Mouse (Mus musculus) A20 (cell line): Measurements from ENCODE around the gene Gm773.
"Not testable (repeated sequence)": the region's sequence is repeated elsewhere in the genome, so short reads cannot be mapped to it uniquely, and the experiment has no call there.

Experiments
- DNase-seq: peaks from one replicate; pipeline ENCODE4 v3.0.0-alpha.2; 2011; ENCODE audit warnings: low read depth, low spot score

Gene Gm773

DNA sequence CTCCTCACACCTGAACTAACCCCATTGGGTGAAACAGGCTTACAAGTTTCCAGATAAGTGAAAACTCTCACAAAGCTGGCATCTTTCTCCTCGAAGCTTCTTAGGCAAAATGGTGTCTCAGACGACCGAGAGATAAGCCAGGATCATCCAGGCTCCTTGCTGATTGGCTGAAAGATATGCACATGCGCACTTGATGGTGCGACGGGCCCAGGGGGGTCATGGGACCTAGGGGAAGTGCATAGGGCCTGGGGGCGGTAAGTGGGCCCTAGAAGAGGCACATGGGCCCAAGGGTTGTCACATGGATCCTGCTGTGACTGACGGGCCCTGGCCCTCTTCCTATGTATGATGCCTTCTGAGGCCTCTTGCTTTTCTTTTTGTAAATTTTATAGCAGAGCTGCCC is at the start of gene Gm773:
Gene Gm773, minus strand, starts transcription at position 111 of the 400 bp plus-strand sequence.
- DNase-seq: no peak

DNA sequence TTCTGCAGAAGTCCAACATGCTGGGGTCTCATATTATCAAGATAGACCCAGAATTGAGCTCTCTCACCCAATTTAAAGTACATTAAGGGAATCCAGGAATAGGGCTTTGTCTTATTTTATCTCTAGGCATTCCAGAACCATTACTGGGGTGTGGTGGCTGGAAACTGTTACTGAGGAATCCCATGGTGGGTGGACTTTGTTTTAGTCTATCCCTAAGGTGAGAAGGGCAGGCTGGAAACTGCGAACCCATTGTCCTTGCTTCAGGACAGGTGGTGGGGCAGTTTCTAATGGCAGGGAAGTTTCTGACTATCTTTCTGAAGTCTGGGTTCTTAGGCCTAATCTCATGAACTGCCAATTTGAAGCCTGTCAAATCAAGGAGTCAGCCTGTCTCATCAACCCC is 26.2 kb downstream of the Gm773 start:
- DNase-seq: not testable (repeated sequence)

DNA sequence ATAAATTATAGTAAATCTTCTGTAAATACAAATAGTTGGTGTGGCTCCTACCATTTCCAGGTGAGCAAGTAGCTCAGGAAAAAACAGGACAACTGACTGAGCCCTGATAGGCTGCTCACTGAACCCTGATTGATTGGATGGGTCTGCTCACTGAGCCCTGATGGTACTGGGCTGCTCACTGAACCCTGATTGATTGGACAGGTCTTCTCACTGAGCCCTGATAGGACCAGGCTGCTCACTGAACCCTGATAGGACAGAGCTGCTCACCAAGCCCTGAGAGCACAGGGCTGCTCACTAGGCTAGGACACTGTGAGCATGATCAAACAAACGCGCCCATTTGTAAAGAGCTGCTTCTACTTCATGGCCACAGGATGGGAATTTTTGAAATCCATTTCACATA is 61.3 kb downstream of the Gm773 start:
- DNase-seq: no peak
